Mouse (Mus musculus): ENCODE measurements at regions not wholly inside any gene's neighbourhood (a gene's known extent, or its start where the extent isn't known, plus 50 kb on each side); places are given as distances from the start of the nearest gene placed in this dataset.
"Not testable (repeated sequence)": the region's sequence is repeated elsewhere in the genome, so short reads cannot be mapped to it uniquely, and the experiment has no call there.

GRCm38 (mm10) chr11:40469080-40469705 lies 225.8 kb downstream of the Mat2b start:
- DNase-seq: no peak

GRCm38 (mm10) chr11:40456571-40456970 lies 238.4 kb downstream of the Mat2b start:
- H3K27ac ChIP-seq: no peak overlapping the region
- intact Hi-C loops (cut with DNase I): no loop called here
- TF ChIP-seq CTCF (IDR thresholded peaks at IDR 0.05): no peak
- no peak for DNase-seq
- no peak overlapping the region for H3K4me3 ChIP-seq

More at GRCm38 (mm10) chr11:40469080-40469705, 225.8 kb downstream of the Mat2b start:
- no peak overlapping the region for H3K4me3 ChIP-seq
- peak; percentile 38 for TF ChIP-seq CTCF (IDR thresholded peaks at IDR 0.05)
- H3K27ac ChIP-seq: no peak overlapping the region
- intact Hi-C loops (cut with DNase I): no loop called here

- H3K4me3 ChIP-seq; intact Hi-C loops (cut with DNase I); DNase-seq; H3K27ac ChIP-seq: not testable (repeated sequence)
Measured at GRCm38 (mm10) chr11:40454994-40455393, 240.0 kb downstream of the Mat2b start.

- intact Hi-C loops (cut with DNase I): no loop called here
Measured at GRCm38 (mm10) chr11:40446846-40447245, 248.2 kb downstream of the Mat2b start.

GRCm38 (mm10) chr11:40434002-40434401 lies 261.0 kb downstream of the Mat2b start:
- intact Hi-C loops (cut with DNase I): no loop called here
- no peak for DNase-seq
- Histone ChIP-seq H3K4me3 (no peak overlapping the region), H3K27ac (no peak overlapping the region)
- TF ChIP-seq CTCF (IDR thresholded peaks at IDR 0.05): no peak

More at GRCm38 (mm10) chr11:40446846-40447245, 248.2 kb downstream of the Mat2b start:
- no peak overlapping the region for H3K4me3 ChIP-seq
- no peak for DNase-seq
- no peak for TF ChIP-seq CTCF (IDR thresholded peaks at IDR 0.05)
- no peak overlapping the region for H3K27ac ChIP-seq

GRCm38 (mm10) chr11:40428858-40429257 lies 266.1 kb downstream of the Mat2b start:
- intact Hi-C loops (cut with DNase I): no loop called here
- no peak for DNase-seq
- Histone ChIP-seq H3K4me3 (no peak overlapping the region), H3K27ac (no peak overlapping the region)
- TF ChIP-seq CTCF (IDR thresholded peaks at IDR 0.05): no peak

GRCm38 (mm10) chr11:40424316-40424715 lies 270.7 kb downstream of the Mat2b start:
- DNase-seq: no peak
- H3K27ac ChIP-seq: no peak overlapping the region
- no peak overlapping the region for H3K4me3 ChIP-seq
- intact Hi-C loops (cut with DNase I): no loop called here
- no peak for TF ChIP-seq CTCF (IDR thresholded peaks at IDR 0.05)

GRCm38 (mm10) chr11:40407571-40407970 lies 287.4 kb downstream of the Mat2b start:
- no peak for DNase-seq
- no peak overlapping the region for H3K27ac ChIP-seq
- no peak for TF ChIP-seq CTCF (IDR thresholded peaks at IDR 0.05)
- intact Hi-C loops (cut with DNase I): no loop called here
- no peak overlapping the region for H3K4me3 ChIP-seq

GRCm38 (mm10) chr11:40402249-40402648 lies 292.8 kb downstream of the Mat2b start:
- no peak for TF ChIP-seq CTCF (IDR thresholded peaks at IDR 0.05)
- H3K4me3 ChIP-seq: no peak overlapping the region
- DNase-seq: no peak
- intact Hi-C loops (cut with DNase I): no loop called here
- H3K27ac ChIP-seq: no peak overlapping the region

GRCm38 (mm10) chr11:40397453-40398104 lies 297.4 kb downstream of the Mat2b start:
- intact Hi-C loops (cut with DNase I): no loop called here
- TF ChIP-seq CTCF (IDR thresholded peaks at IDR 0.05): no peak
- DNase-seq: no peak
- H3K4me3 ChIP-seq: no peak overlapping the region
- no peak overlapping the region for H3K27ac ChIP-seq

GRCm38 (mm10) chr11:40395331-40395730 lies 299.7 kb downstream of the Mat2b start:
- no peak for DNase-seq
- H3K27ac ChIP-seq: no peak overlapping the region
- no peak overlapping the region for H3K4me3 ChIP-seq
- intact Hi-C loops (cut with DNase I): no loop called here
- TF ChIP-seq CTCF (IDR thresholded peaks at IDR 0.05): no peak

GRCm38 (mm10) chr11:40394864-40395266 lies 300.1 kb downstream of the Mat2b start:
- TF ChIP-seq CTCF (IDR thresholded peaks at IDR 0.05): no peak
- intact Hi-C loops (cut with DNase I): no loop called here
- Histone ChIP-seq H3K27ac (no peak overlapping the region), H3K4me3 (no peak overlapping the region)
- no peak for DNase-seq

GRCm38 (mm10) chr11:40394283-40394758 lies 300.7 kb downstream of the Mat2b start:
- DNase-seq: no peak
- no peak overlapping the region for H3K4me3 ChIP-seq
- no peak for TF ChIP-seq CTCF (IDR thresholded peaks at IDR 0.05)
- no peak overlapping the region for H3K27ac ChIP-seq
- intact Hi-C loops (cut with DNase I): no loop called here

GRCm38 (mm10) chr11:40380696-40381095 lies 314.3 kb downstream of the Mat2b start:
- TF ChIP-seq CTCF (IDR thresholded peaks at IDR 0.05): no peak
- DNase-seq: no peak
- H3K4me3 ChIP-seq: no peak overlapping the region
- intact Hi-C loops (cut with DNase I): no loop called here
- H3K27ac ChIP-seq: no peak overlapping the region

Measured in gastrocnemius, adult 2 months (tissue).